ENCODE assay signal across 9 mouse cellular contexts in genomic region chr2:129529297-129530209, GRCm38 (mm10). TPM values are rescaled to one million over a fixed set of nuclear protein-coding genes. Genes with fewer than 3 reads are reported as not detected.
DNase-seq lines count a peak whose midpoint lies in the region; ATAC-seq lines count a peak whose summit lies in the region.
"Had no signal": no experiment of that assay in that cellular context is flagged by ENCODE, and none has a peak within 500 bp of the region (broad histone marks: within the 10 kb centered on the region; RNA-seq: fewer than 3 reads in every experiment).

No protein-coding gene starts in this region.

- H3K27me3 ChIP-seq in kidney, embryonic 14.5 days (ENCODE audit: control insufficient read depth, insufficient read depth, low read length): no peaks in the 10 kb centered on the region
- no peaks in the 10 kb centered on the region for H3K27me3 ChIP-seq in heart, embryonic 15.5 days

- no peak overlapping the region for H3K4me3 ChIP-seq in kidney, embryonic 14.5 days (ENCODE audit: low read length)
- no peak overlapping the region for H3K4me3 ChIP-seq in heart, embryonic 15.5 days

- no peak overlapping the region for H3K9ac ChIP-seq in kidney, embryonic 14.5 days (ENCODE audit: low read depth, low read length)
- no peak overlapping the region for H3K9ac ChIP-seq in heart, embryonic 15.5 days

- no peaks in the 10 kb centered on the region for H3K9me3 ChIP-seq in kidney, embryonic 14.5 days (ENCODE audit: control insufficient read depth, low read length)
- H3K9me3 ChIP-seq in heart, embryonic 15.5 days (replicated peaks): no peaks in the 10 kb centered on the region

- DNase-seq in kidney, adult 9 months: no peak
- DNase-seq in NIH3T3 (ENCODE audit: low read depth): peak; percentile 27
- DNase-seq in cerebellum, postnatal 36 days: peak; percentile 89 to 91
- peak; percentile 4 to 32 for DNase-seq in lung, postnatal 4 days
- no peak for DNase-seq in yolk sac, embryonic 10.5 days (ENCODE audit: low spot score)

- H3K36me3 ChIP-seq in kidney, embryonic 14.5 days (ENCODE audit: control insufficient read depth, insufficient read depth, low read length): no peaks in the 10 kb centered on the region
- no peaks in the 10 kb centered on the region for H3K36me3 ChIP-seq in heart, embryonic 15.5 days

- no peak overlapping the region for H3K4me2 ChIP-seq in kidney, embryonic 14.5 days (replicated peaks; ENCODE audit: low read depth, low read length)
- H3K4me2 ChIP-seq in heart, embryonic 15.5 days: peak overlapping the region; percentile 10; the same call in 1 of the 2 replicates

- ATAC-seq in kidney, embryonic 14.5 days (ENCODE audit: low FRiP score, low TSS enrichment): 0 out of 2 replicates have a peak, but pooled peaks have one; percentile 49
- no peak; the same call in 1 of the 2 replicates for ATAC-seq in heart, embryonic 15.5 days (replicated peaks; ENCODE audit: insufficient number of reproducible peaks, insufficient read depth, low FRiP score, low read depth)
- no peak for ATAC-seq in activated CD4-positive, CD25-positive, alpha-beta regulatory T cell, adult 4 months

- 26% methylated on average over 14 of the region's 14 CpGs for WGBS in kidney, embryonic 14.5 days
- 37% methylated on average over 14 of the region's 14 CpGs for WGBS in heart, embryonic 15.5 days

- no peak overlapping the region for H3K27ac ChIP-seq in kidney, embryonic 14.5 days (ENCODE audit: low read depth, low read length)
- no peak overlapping the region for H3K27ac ChIP-seq in heart, embryonic 15.5 days
- H3K27ac ChIP-seq: macrophage had no signal

- peaks cover 8% of the 10 kb centered on the region; the same call in 1 of the 2 replicates for H3K4me1 ChIP-seq in kidney, embryonic 14.5 days (ENCODE audit: control insufficient read depth, insufficient read depth, low read length)
- H3K4me1 ChIP-seq in heart, embryonic 15.5 days (replicated peaks): peaks cover 14% of the 10 kb centered on the region

RNA-seq across cellular contexts. Expression of gene F830045P16Rik, which starts 6.8 kb away (rescaled TPM):
- not detected in 2 replicates for polyA plus RNA-seq in kidney, embryonic 14.5 days (2014; fragmentation: Nextera tagmentation; extraction: Ambion mirVana)
- not detected in 2 replicates for polyA plus RNA-seq in heart, embryonic 15.5 days (2015; fragmentation: Nextera tagmentation; extraction: Ambion mirVana)
- not detected for polyA plus RNA-seq in activated CD4-positive, CD25-positive, alpha-beta regulatory T cell, adult 4 months (2017; shearing (Covaris generic))

Comparison
In these comparisons a context has a peak if more than half of its experiments do, and no peak if none do; other contexts are left out.
1. DNase-seq: peak in NIH3T3 (single experiment), cerebellum, postnatal 36 days (2 of 2) and lung, postnatal 4 days (2 of 2); none in kidney, adult 9 months (single experiment) and yolk sac, embryonic 10.5 days (single experiment).